Mouse (Mus musculus): ENCODE results near the gene Olfr630. TPM values are rescaled to one million over a fixed set of nuclear protein-coding genes. Genes with fewer than 3 reads are reported as not detected.
"Not testable (repeated sequence)": the region's sequence is repeated elsewhere in the genome, so short reads cannot be mapped to it uniquely, and the experiment has no call there.

Olfr630 gene
- not detected in 2 replicates for polyA plus RNA-seq (2014; fragmentation: Nextera tagmentation; extraction: Ambion mirVana)

- ATAC-seq = no peak
- Histone ChIP-seq H3K4me3 (ENCODE audit: low read depth, low read length) (no peak within 1 kb of the TSS), H3K27me3 (replicated peaks; ENCODE audit: control insufficient read depth, insufficient read depth, low read length) (no peaks in the 10 kb centered on the region), H3K4me1 (ENCODE audit: control insufficient read depth, insufficient read depth, low read length) (no peaks in the 10 kb centered on the region), H3K9ac (ENCODE audit: low read length) (no peak within 1 kb of the TSS), H3K4me2 (ENCODE audit: low read length) (no peak within 1 kb of the TSS), H3K27ac (ENCODE audit: low read depth, low read length) (no peak within 1 kb of the TSS), H3K36me3 (ENCODE audit: control insufficient read depth, insufficient read depth, low read length) (no peaks in the 10 kb centered on the region), H3K9me3 (replicated peaks; ENCODE audit: control insufficient read depth, low read length) (no peaks in the 10 kb centered on the region)
- no peak for DNase-seq (ENCODE audit: low spot score)
- 45% methylated on average over 2 of the region's 2 CpGs for WGBS
Measured at GRCm38 (mm10) chr7:103757233-103757632, at the start of gene Olfr630. Olfr630 (minus strand) TSS chr7:103757333.

GRCm38 (mm10) chr7:103806856-103807255 is 49.7 kb upstream of the Olfr630 start:
- Histone ChIP-seq H3K9me3 (replicated peaks; ENCODE audit: control insufficient read depth, low read length) (no peaks in the 10 kb centered on the region), H3K36me3 (ENCODE audit: control insufficient read depth, insufficient read depth, low read length) (no peaks in the 10 kb centered on the region), H3K27me3 (replicated peaks; ENCODE audit: control insufficient read depth, insufficient read depth, low read length) (no peaks in the 10 kb centered on the region), H3K4me2 (ENCODE audit: low read length) (no peak overlapping the region), H3K9ac (ENCODE audit: low read length) (no peak overlapping the region), H3K4me3 (ENCODE audit: low read depth, low read length) (no peak overlapping the region), H3K4me1 (ENCODE audit: control insufficient read depth, insufficient read depth, low read length) (no peaks in the 10 kb centered on the region), H3K27ac (ENCODE audit: low read depth, low read length) (no peak overlapping the region)
- DNase-seq (ENCODE audit: low spot score) = peak; percentile 63
- ATAC-seq = no peak
- WGBS = 62% methylated on average over 1 of the region's 1 CpGs

- H3K27ac ChIP-seq (ENCODE audit: low read depth, low read length) = no peak overlapping the region
- H3K4me1 ChIP-seq (ENCODE audit: control insufficient read depth, insufficient read depth, low read length) = no peaks in the 10 kb centered on the region
- WGBS = 29% methylated on average over 4 of the region's 4 CpGs
- H3K36me3 ChIP-seq (ENCODE audit: control insufficient read depth, insufficient read depth, low read length) = no peaks in the 10 kb centered on the region
- H3K4me3 ChIP-seq (ENCODE audit: low read depth, low read length) = no peak overlapping the region
- DNase-seq (ENCODE audit: low spot score) (no peak), ATAC-seq (no peak)
- H3K4me2 ChIP-seq (ENCODE audit: low read length) = no peak overlapping the region
- no peaks in the 10 kb centered on the region for H3K27me3 ChIP-seq (replicated peaks; ENCODE audit: control insufficient read depth, insufficient read depth, low read length)
- H3K9me3 ChIP-seq (replicated peaks; ENCODE audit: control insufficient read depth, low read length) = no peaks in the 10 kb centered on the region
- H3K9ac ChIP-seq (ENCODE audit: low read length) = no peak overlapping the region
Measured at GRCm38 (mm10) chr7:103792669-103793388, 35.7 kb upstream of the Olfr630 start.

GRCm38 (mm10) chr7:103791721-103792120 is 34.6 kb upstream of the Olfr630 start, which contains the start of gene Olfr67:
Olfr67 (minus strand) TSS chr7:103791821.
- H3K4me1 ChIP-seq (ENCODE audit: control insufficient read depth, insufficient read depth, low read length) = no peaks in the 10 kb centered on the region
- no peaks in the 10 kb centered on the region for H3K9me3 ChIP-seq (replicated peaks; ENCODE audit: control insufficient read depth, low read length)
- no peaks in the 10 kb centered on the region for H3K36me3 ChIP-seq (ENCODE audit: control insufficient read depth, insufficient read depth, low read length)
- 74% methylated on average over 3 of the region's 3 CpGs for WGBS
- no peaks in the 10 kb centered on the region for H3K27me3 ChIP-seq (replicated peaks; ENCODE audit: control insufficient read depth, insufficient read depth, low read length)
- no peak within 1 kb of the TSS for H3K4me2 ChIP-seq (ENCODE audit: low read length)
- no peak within 1 kb of the TSS for H3K4me3 ChIP-seq (ENCODE audit: low read depth, low read length)
- no peak within 1 kb of the TSS for H3K27ac ChIP-seq (ENCODE audit: low read depth, low read length)
- ATAC-seq (no peak), DNase-seq (ENCODE audit: low spot score) (no peak)
- H3K9ac ChIP-seq (ENCODE audit: low read length) = no peak within 1 kb of the TSS

GRCm38 (mm10) chr7:103779598-103779997 is 22.5 kb upstream of the Olfr630 start, which contains the start of gene Olfr68:
Olfr68 (minus strand) TSS chr7:103779698.
- 72% methylated on average over 3 of the region's 3 CpGs for WGBS
- DNase-seq (ENCODE audit: low spot score) = no peak

GRCm38 (mm10) chr7:103777652-103778051 is 20.5 kb upstream of the Olfr630 start:
- WGBS = 88% methylated on average over 3 of the region's 4 CpGs
- not testable (repeated sequence) for H3K27ac ChIP-seq (ENCODE audit: low read depth, low read length); H3K9me3 ChIP-seq (replicated peaks; ENCODE audit: control insufficient read depth, low read length); H3K9ac ChIP-seq (ENCODE audit: low read length); H3K27me3 ChIP-seq (replicated peaks; ENCODE audit: control insufficient read depth, insufficient read depth, low read length); H3K4me3 ChIP-seq (ENCODE audit: low read depth, low read length); H3K4me1 ChIP-seq (ENCODE audit: control insufficient read depth, insufficient read depth, low read length); H3K4me2 ChIP-seq (ENCODE audit: low read length); H3K36me3 ChIP-seq (ENCODE audit: control insufficient read depth, insufficient read depth, low read length); ATAC-seq; DNase-seq (ENCODE audit: low spot score)

More at GRCm38 (mm10) chr7:103779598-103779997, 22.5 kb upstream of the Olfr630 start, which contains the start of gene Olfr68:
- ATAC-seq = no peak
- Histone ChIP-seq H3K27ac (ENCODE audit: low read depth, low read length) (no peak within 1 kb of the TSS), H3K4me1 (ENCODE audit: control insufficient read depth, insufficient read depth, low read length) (no peaks in the 10 kb centered on the region), H3K4me2 (ENCODE audit: low read length) (no peak within 1 kb of the TSS), H3K9ac (ENCODE audit: low read length) (no peak within 1 kb of the TSS), H3K36me3 (ENCODE audit: control insufficient read depth, insufficient read depth, low read length) (no peaks in the 10 kb centered on the region), H3K4me3 (ENCODE audit: low read depth, low read length) (no peak within 1 kb of the TSS), H3K27me3 (replicated peaks; ENCODE audit: control insufficient read depth, insufficient read depth, low read length) (no peaks in the 10 kb centered on the region), H3K9me3 (replicated peaks; ENCODE audit: control insufficient read depth, low read length) (no peaks in the 10 kb centered on the region)

GRCm38 (mm10) chr7:103771494-103771893 is 14.4 kb upstream of the Olfr630 start, which contains the start of gene Olfr69:
Olfr69 (minus strand) TSS chr7:103771594.
- no peaks in the 10 kb centered on the region for H3K36me3 ChIP-seq (ENCODE audit: control insufficient read depth, insufficient read depth, low read length)
- no peak within 1 kb of the TSS for H3K27ac ChIP-seq (ENCODE audit: low read depth, low read length)
- H3K9ac ChIP-seq (ENCODE audit: low read length) = no peak within 1 kb of the TSS
- ATAC-seq = no peak
- no peak within 1 kb of the TSS for H3K4me2 ChIP-seq (ENCODE audit: low read length)
- H3K9me3 ChIP-seq (replicated peaks; ENCODE audit: control insufficient read depth, low read length) = no peaks in the 10 kb centered on the region
- 78% methylated on average over 2 of the region's 2 CpGs for WGBS
- no peak for DNase-seq (ENCODE audit: low spot score)
- H3K4me3 ChIP-seq (ENCODE audit: low read depth, low read length) = no peak within 1 kb of the TSS
- no peaks in the 10 kb centered on the region for H3K27me3 ChIP-seq (replicated peaks; ENCODE audit: control insufficient read depth, insufficient read depth, low read length)
- H3K4me1 ChIP-seq (ENCODE audit: control insufficient read depth, insufficient read depth, low read length) = no peaks in the 10 kb centered on the region

- 97% methylated on average over 6 of the region's 6 CpGs for WGBS
- H3K4me3 ChIP-seq (ENCODE audit: low read depth, low read length) = not testable (repeated sequence)
Measured at GRCm38 (mm10) chr7:103767687-103768086, 10.6 kb upstream of the Olfr630 start.

GRCm38 (mm10) chr7:103762212-103762611 is 5.1 kb upstream of the Olfr630 start:
- not testable (repeated sequence) for H3K27me3 ChIP-seq (replicated peaks; ENCODE audit: control insufficient read depth, insufficient read depth, low read length)

More at GRCm38 (mm10) chr7:103767687-103768086, 10.6 kb upstream of the Olfr630 start:
- not testable (repeated sequence) for H3K27me3 ChIP-seq (replicated peaks; ENCODE audit: control insufficient read depth, insufficient read depth, low read length); H3K27ac ChIP-seq (ENCODE audit: low read depth, low read length); DNase-seq (ENCODE audit: low spot score); ATAC-seq; H3K36me3 ChIP-seq (ENCODE audit: control insufficient read depth, insufficient read depth, low read length); H3K4me2 ChIP-seq (ENCODE audit: low read length); H3K4me1 ChIP-seq (ENCODE audit: control insufficient read depth, insufficient read depth, low read length); H3K9ac ChIP-seq (ENCODE audit: low read length); H3K9me3 ChIP-seq (replicated peaks; ENCODE audit: control insufficient read depth, low read length)

More at GRCm38 (mm10) chr7:103762212-103762611, 5.1 kb upstream of the Olfr630 start:
- WGBS = 86% methylated on average over 6 of the region's 6 CpGs
- not testable (repeated sequence) for H3K36me3 ChIP-seq (ENCODE audit: control insufficient read depth, insufficient read depth, low read length); ATAC-seq; H3K9me3 ChIP-seq (replicated peaks; ENCODE audit: control insufficient read depth, low read length); H3K4me3 ChIP-seq (ENCODE audit: low read depth, low read length); H3K4me1 ChIP-seq (ENCODE audit: control insufficient read depth, insufficient read depth, low read length); H3K27ac ChIP-seq (ENCODE audit: low read depth, low read length); DNase-seq (ENCODE audit: low spot score); H3K9ac ChIP-seq (ENCODE audit: low read length); H3K4me2 ChIP-seq (ENCODE audit: low read length)

Measured in forebrain, embryonic 14.5 days (tissue).